Mouse (Mus musculus) midbrain, embryonic 13.5 days (tissue): ENCODE data around the gene Olfr484. TPM values are rescaled to one million over a fixed set of nuclear protein-coding genes. Genes with fewer than 3 reads are reported as not detected.
"Not testable (repeated sequence)": the region's sequence is repeated elsewhere in the genome, so short reads cannot be mapped to it uniquely, and the experiment has no call there.

Experiments used
- ATAC-seq: fragments of 200-750 bp; cut with Nextera tagmentation; 2 replicates; pipeline ENCODE4 v1.8.0; 2017; ENCODE audit warnings: mild to moderate bottlenecking, moderate TSS enrichment, moderate library complexity
- H3K27ac ChIP-seq: fragments of 300-500 bp; sonication (generic); 2 replicates; pipeline ENCODE4 v1.5.1; 2015; ENCODE audit warnings: inconsistent platforms, mild to moderate bottlenecking, moderate library complexity
- H3K27me3 ChIP-seq: fragments of 300-500 bp; sonication (generic); 2 replicates; pipeline ENCODE4 v1.6.1; 2015; ENCODE audit warnings: mild to moderate bottlenecking, inconsistent platforms
- H3K36me3 ChIP-seq: fragments of 300-500 bp; sonication (generic); 2 replicates; pipeline ENCODE4 v1.6.1; 2015; ENCODE audit warnings: mild to moderate bottlenecking, inconsistent platforms
- H3K4me1 ChIP-seq: fragments of 300-500 bp; sonication (generic); replicated peaks from 2 replicates; pipeline ENCODE4 v1.6.1; 2015; ENCODE audit warnings: inconsistent platforms
- H3K4me2 ChIP-seq: fragments of 300-500 bp; sonication (generic); replicated peaks from 2 replicates; pipeline ENCODE4 v1.6.1; 2015; ENCODE audit warnings: moderate library complexity, mild to moderate bottlenecking, inconsistent platforms
- H3K4me3 ChIP-seq: fragments of 300-500 bp; sonication (generic); replicated peaks from 2 replicates; pipeline ENCODE4 v1.5.1; 2015; ENCODE audit warnings: mild to moderate bottlenecking, inconsistent platforms
- H3K9ac ChIP-seq: fragments of 300-500 bp; sonication (generic); replicated peaks from 2 replicates; pipeline ENCODE4 v1.6.1; 2015; ENCODE audit warnings: mild to moderate bottlenecking, inconsistent platforms
- H3K9me3 ChIP-seq: fragments of 300-500 bp; sonication (generic); 2 replicates; pipeline ENCODE4 v1.6.1; 2016; ENCODE audit warnings: mild to moderate bottlenecking, inconsistent platforms
- WGBS: fragments of 180-500 bp; shearing (Covaris S2); methylation state at CpG from one replicate; pipeline ENCODE4 v1.1.7; 2015; 5-methylcytosine and 5-hydroxymethylcytosine counted together
- polyA plus RNA-seq: library from polyadenylated mRNA; unstranded; fragments of >200 nt; fragmentation: Nextera tagmentation; extraction: Ambion mirVana; gene quantifications from 2 replicates; pipeline ENCODE4 v1.2.1, GENCODE M21; 2015

Olfr484 gene
- polyA plus RNA-seq: not detected in 2 replicates

- Histone ChIP-seq H3K4me1 (no peaks in the 10 kb centered on the region), H3K27ac (no peak within 1 kb of the TSS), H3K4me3 (no peak within 1 kb of the TSS), H3K9me3 (no peaks in the 10 kb centered on the region), H3K27me3 (no peaks in the 10 kb centered on the region), H3K9ac (no peak within 1 kb of the TSS), H3K4me2 (no peak within 1 kb of the TSS), H3K36me3 (no peaks in the 10 kb centered on the region)
- ATAC-seq: no peak
Measured at GRCm38 (mm10) chr7:108127349-108127748, at the start of gene Olfr484. TSS of gene Olfr484 (minus strand) at chr7:108127449.

GRCm38 (mm10) chr7:108172642-108173041 is 45.4 kb upstream of the Olfr484 start, which contains the start of gene Olfr486:
TSS of gene Olfr486 (minus strand) at chr7:108172742.
- not testable (repeated sequence) for H3K4me2 ChIP-seq, H3K4me1 ChIP-seq, ATAC-seq, H3K27me3 ChIP-seq, H3K27ac ChIP-seq, H3K36me3 ChIP-seq, H3K9me3 ChIP-seq, H3K9ac ChIP-seq, H3K4me3 ChIP-seq
- 97% methylated on average over 1 of the region's 1 CpGs for WGBS

GRCm38 (mm10) chr7:108159771-108160170 is 32.5 kb upstream of the Olfr484 start, which contains the start of gene Olfr485:
TSS of gene Olfr485 (minus strand) at chr7:108159871.
- Histone ChIP-seq H3K27ac (no peak within 1 kb of the TSS), H3K9me3 (no peaks in the 10 kb centered on the region), H3K36me3 (no peaks in the 10 kb centered on the region), H3K4me2 (no peak within 1 kb of the TSS), H3K9ac (no peak within 1 kb of the TSS), H3K4me3 (no peak within 1 kb of the TSS), H3K4me1 (no peaks in the 10 kb centered on the region), H3K27me3 (no peaks in the 10 kb centered on the region)
- no peak for ATAC-seq

- no peak for ATAC-seq
- no peak overlapping the region for H3K9ac ChIP-seq
- no peaks in the 10 kb centered on the region for H3K36me3 ChIP-seq
- no peak overlapping the region for H3K4me3 ChIP-seq
- no peak overlapping the region for H3K4me2 ChIP-seq
- H3K27ac ChIP-seq: no peak overlapping the region
- H3K4me1 ChIP-seq: no peaks in the 10 kb centered on the region
- 79% methylated on average over 1 of the region's 1 CpGs for WGBS
- H3K9me3 ChIP-seq: no peaks in the 10 kb centered on the region
- H3K27me3 ChIP-seq: no peaks in the 10 kb centered on the region
Measured at GRCm38 (mm10) chr7:108121416-108121815, 5.8 kb downstream of the Olfr484 start.

- H3K4me3 ChIP-seq: no peak overlapping the region
- H3K4me1 ChIP-seq: no peaks in the 10 kb centered on the region
- H3K27me3 ChIP-seq: no peaks in the 10 kb centered on the region
- WGBS: 6% methylated on average over 1 of the region's 1 CpGs
- ATAC-seq: no peak
- no peaks in the 10 kb centered on the region for H3K36me3 ChIP-seq
- no peak overlapping the region for H3K4me2 ChIP-seq
- H3K27ac ChIP-seq: no peak overlapping the region
- no peaks in the 10 kb centered on the region for H3K9me3 ChIP-seq
- H3K9ac ChIP-seq: no peak overlapping the region
Measured at GRCm38 (mm10) chr7:108120681-108121080, 6.6 kb downstream of the Olfr484 start.

GRCm38 (mm10) chr7:108100549-108100948 is 26.7 kb downstream of the Olfr484 start, which contains the start of gene Olfr483:
TSS of gene Olfr483 (plus strand) at chr7:108100849.
- Histone ChIP-seq H3K27me3 (no peaks in the 10 kb centered on the region), H3K36me3 (no peaks in the 10 kb centered on the region), H3K27ac (no peak within 1 kb of the TSS), H3K9me3 (no peaks in the 10 kb centered on the region), H3K9ac (no peak within 1 kb of the TSS), H3K4me2 (no peak within 1 kb of the TSS), H3K4me3 (no peak within 1 kb of the TSS), H3K4me1 (no peaks in the 10 kb centered on the region)
- WGBS: 90% methylated on average over 1 of the region's 1 CpGs
- ATAC-seq: no peak

GRCm38 (mm10) chr7:108097486-108097885 is 29.8 kb downstream of the Olfr484 start, which contains the start of gene Olfr482:
TSS of gene Olfr482 (minus strand) at chr7:108097586.
- no peak within 1 kb of the TSS for H3K4me2 ChIP-seq
- no peak within 1 kb of the TSS for H3K9ac ChIP-seq
- no peaks in the 10 kb centered on the region for H3K4me1 ChIP-seq
- no peak within 1 kb of the TSS for H3K27ac ChIP-seq
- no peaks in the 10 kb centered on the region for H3K27me3 ChIP-seq
- no peaks in the 10 kb centered on the region for H3K36me3 ChIP-seq
- WGBS: 85% methylated on average over 1 of the region's 1 CpGs
- H3K4me3 ChIP-seq: no peak within 1 kb of the TSS
- no peaks in the 10 kb centered on the region for H3K9me3 ChIP-seq
- ATAC-seq: no peak

GRCm38 (mm10) chr7:108079555-108079954 is 47.7 kb downstream of the Olfr484 start, which contains the start of gene Olfr481:
TSS of gene Olfr481 (plus strand) at chr7:108079855.
- H3K9ac ChIP-seq: no peak within 1 kb of the TSS
- H3K27me3 ChIP-seq: no peaks in the 10 kb centered on the region
- H3K4me3 ChIP-seq: no peak within 1 kb of the TSS
- H3K4me1 ChIP-seq: no peaks in the 10 kb centered on the region
- no peak within 1 kb of the TSS for H3K4me2 ChIP-seq
- H3K36me3 ChIP-seq: no peaks in the 10 kb centered on the region
- ATAC-seq: no peak
- no peaks in the 10 kb centered on the region for H3K9me3 ChIP-seq
- no peak within 1 kb of the TSS for H3K27ac ChIP-seq

Other genes starting within 250 kb of the Olfr484 start
- not detected in 2 replicates for gene Olfr472, start 229.5 kb downstream of the Olfr484 start, polyA plus RNA-seq
- gene Olfr473, start 197.0 kb downstream of the Olfr484 start, polyA plus RNA-seq: not detected in 2 replicates
- not detected in 2 replicates for gene Olfr474, start 172.8 kb downstream of the Olfr484 start, polyA plus RNA-seq
- not detected in 2 replicates for gene Olfr476, start 162.6 kb downstream of the Olfr484 start, polyA plus RNA-seq
- gene Olfr477, start 140.8 kb downstream of the Olfr484 start, polyA plus RNA-seq: not detected in 2 replicates
- not detected in 2 replicates for gene Olfr478, start 93.5 kb downstream of the Olfr484 start, polyA plus RNA-seq
- gene Olfr479, start 76.8 kb downstream of the Olfr484 start, polyA plus RNA-seq: not detected in 2 replicates
- gene Olfr480, start 60.1 kb downstream of the Olfr484 start, polyA plus RNA-seq: not detected in 2 replicates
- gene Olfr481, start 47.6 kb downstream of the Olfr484 start, polyA plus RNA-seq: not detected in 2 replicates
- 0.08 TPM in 1 of 2 replicates, not detected in the other for gene Olfr482, start 29.9 kb downstream of the Olfr484 start, polyA plus RNA-seq
- not detected in 2 replicates for gene Olfr483, start 26.6 kb downstream of the Olfr484 start, polyA plus RNA-seq
- not detected in 2 replicates for gene Olfr485, start 32.4 kb upstream of the Olfr484 start, polyA plus RNA-seq
- not detected in 2 replicates for gene Olfr486, start 45.3 kb upstream of the Olfr484 start, polyA plus RNA-seq
- not detected in 2 replicates for gene Olfr487, start 87.2 kb upstream of the Olfr484 start, polyA plus RNA-seq
- not detected in 2 replicates for gene Olfr488, start 130.9 kb upstream of the Olfr484 start, polyA plus RNA-seq
- gene Olfr490, start 161.5 kb upstream of the Olfr484 start, polyA plus RNA-seq: not detected in 2 replicates
- gene Olfr491, start 186.0 kb upstream of the Olfr484 start, polyA plus RNA-seq: not detected in 2 replicates
- not detected in 2 replicates for gene Olfr492, start 196.2 kb upstream of the Olfr484 start, polyA plus RNA-seq
- gene Olfr493, start 219.5 kb upstream of the Olfr484 start, polyA plus RNA-seq: not detected in 2 replicates
- not detected in 2 replicates for gene Olfr494, start 237.9 kb upstream of the Olfr484 start, polyA plus RNA-seq